Mouse (Mus musculus): ENCODE results near the gene Rnf151. TPM values are rescaled to one million over a fixed set of nuclear protein-coding genes. Genes with fewer than 3 reads are reported as not detected.
"Not testable (repeated sequence)": the region's sequence is repeated elsewhere in the genome, so short reads cannot be mapped to it uniquely, and the experiment has no call there.

Rnf151 gene
- total RNA-seq, 2 experiments from 2014 or later: not detected

DNA sequence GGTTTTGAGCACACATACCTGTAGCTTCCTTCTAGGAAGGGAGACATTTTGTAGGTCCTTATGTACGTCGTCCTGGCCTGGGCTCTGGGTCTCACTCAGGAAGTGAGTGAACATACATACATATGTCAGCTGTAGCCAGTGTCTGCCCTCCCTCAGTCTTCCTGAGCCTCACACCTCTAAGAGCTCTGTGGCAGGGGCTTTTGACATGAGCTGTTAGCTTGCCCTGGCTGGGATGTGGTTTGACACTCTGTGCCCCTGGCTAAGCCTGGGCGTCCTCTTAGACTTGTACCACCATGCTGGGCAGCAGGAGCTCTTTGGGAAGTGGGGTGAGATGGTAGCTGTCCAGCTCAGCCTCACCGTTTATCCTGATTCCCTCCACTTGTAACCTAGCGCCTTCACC is 46.5 kb downstream of the Rnf151 start:
- no peak for DNase-seq (ENCODE audit: extremely low spot score in 1 of 2, low spot score in 1 of 2)

DNA sequence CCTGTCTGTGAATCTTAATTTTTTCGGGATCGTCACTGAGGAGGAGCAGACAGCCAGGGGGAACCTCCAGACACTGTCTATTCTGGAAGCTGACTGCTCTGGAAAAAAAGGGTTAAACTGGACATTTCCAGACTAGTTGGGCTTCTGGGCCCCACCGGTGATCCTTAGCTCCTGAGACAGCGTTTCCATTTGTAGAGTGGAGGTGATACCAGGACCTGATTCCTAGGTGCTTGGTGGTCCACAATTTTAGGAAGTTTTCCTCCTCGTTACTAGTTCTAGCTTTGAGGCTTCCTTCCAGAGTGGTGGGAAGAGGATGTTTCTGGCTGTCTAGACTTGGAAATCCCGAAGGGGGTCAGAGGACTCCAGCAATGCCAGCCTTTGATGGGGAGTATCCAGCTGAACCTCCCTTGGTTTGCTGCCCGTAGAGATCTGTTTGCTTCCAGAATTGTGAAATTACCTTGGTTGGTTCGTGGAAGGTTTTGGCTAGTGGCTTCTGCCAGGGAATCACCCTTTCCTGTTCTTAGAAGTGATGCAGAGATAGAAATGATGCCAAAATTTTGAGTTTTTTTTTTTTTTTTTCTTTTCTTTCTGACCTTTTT is 47.5 kb downstream of the Rnf151 start:
- no peak for DNase-seq (ENCODE audit: extremely low spot score in 1 of 2, low spot score in 1 of 2)

DNA sequence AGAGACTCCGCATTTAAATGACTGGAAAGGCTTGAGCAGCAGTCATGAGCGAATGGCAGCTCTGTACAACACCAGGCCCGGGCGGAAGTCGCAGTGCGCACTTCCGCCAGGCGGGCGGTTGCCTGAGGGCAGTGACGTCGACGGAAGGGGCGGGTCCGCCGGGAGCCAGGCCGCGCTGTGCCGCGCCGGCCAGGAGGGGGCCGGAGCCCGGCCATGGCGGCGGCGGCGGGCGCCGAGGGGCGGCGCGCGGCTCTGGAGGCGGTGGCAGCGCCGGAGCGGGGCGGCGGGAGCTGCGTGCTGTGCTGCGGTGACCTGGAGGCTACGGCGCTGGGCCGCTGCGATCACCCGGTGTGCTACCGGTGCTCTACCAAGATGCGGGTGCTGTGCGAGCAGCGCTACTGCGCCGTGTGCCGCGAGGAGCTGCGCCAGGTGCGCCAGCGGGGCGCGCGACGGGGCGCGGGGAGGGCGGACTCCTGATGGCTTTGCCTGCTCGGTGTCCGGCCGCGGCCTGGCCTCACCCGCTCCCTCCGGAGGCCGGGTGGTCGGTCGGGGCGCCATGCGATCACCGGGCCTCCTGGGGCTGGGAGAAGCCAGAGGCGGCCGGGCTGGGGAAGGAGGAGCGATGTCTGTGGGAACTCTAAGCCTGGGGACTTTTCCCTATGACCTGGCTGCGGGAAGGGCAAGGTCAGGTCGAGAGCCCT is 48.2 kb downstream of the Rnf151 start, which contains the start of gene Zfp598:
Gene Zfp598 (plus strand): TSS at position 143 of the 701 bp plus-strand sequence.
- peak; percentile 87 to 88 for DNase-seq (ENCODE audit: extremely low spot score in 1 of 2, low spot score in 1 of 2)

DNA sequence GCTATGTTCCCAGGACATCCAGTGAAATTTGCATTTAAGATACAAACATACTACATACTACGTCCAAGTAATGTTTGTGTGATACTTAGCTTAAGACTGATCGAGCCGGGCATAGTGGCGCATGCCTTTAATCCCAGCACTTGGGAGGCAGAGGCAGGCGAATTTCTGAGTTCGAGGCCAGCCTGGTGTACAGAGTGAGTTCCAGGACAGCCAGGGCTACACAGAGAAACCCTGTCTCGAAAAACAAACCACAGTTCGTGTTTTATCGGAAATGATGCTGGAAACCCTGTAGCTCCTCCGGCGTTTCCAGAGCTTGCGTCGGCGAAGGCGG is 48.7 kb downstream of the Rnf151 start:
- DNase-seq (ENCODE audit: extremely low spot score in 1 of 2, low spot score in 1 of 2): not testable (repeated sequence)

DNA sequence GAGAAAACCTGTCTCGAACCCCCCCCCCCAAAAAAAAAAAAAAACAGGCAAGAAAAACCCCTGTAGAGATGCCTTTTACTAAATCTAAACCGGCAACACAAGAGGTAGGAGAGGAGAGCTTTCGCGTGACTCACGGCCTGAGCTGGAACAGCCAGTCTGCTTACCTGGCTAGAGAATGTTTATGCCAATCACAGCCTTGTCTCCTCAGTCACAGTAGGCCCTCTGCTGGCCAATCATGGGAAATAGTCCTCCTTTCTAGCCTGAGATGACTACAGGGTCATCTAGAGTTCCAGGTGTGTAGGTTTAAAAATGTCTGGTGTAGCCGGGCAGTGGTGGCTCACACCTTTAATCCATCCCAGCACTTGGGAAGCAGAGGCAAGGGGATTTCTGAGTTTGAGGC is 50.4 kb downstream of the Rnf151 start:
- DNase-seq (ENCODE audit: extremely low spot score in 1 of 2, low spot score in 1 of 2): peak in 1 of 2 experiments; percentile 51

DNA sequence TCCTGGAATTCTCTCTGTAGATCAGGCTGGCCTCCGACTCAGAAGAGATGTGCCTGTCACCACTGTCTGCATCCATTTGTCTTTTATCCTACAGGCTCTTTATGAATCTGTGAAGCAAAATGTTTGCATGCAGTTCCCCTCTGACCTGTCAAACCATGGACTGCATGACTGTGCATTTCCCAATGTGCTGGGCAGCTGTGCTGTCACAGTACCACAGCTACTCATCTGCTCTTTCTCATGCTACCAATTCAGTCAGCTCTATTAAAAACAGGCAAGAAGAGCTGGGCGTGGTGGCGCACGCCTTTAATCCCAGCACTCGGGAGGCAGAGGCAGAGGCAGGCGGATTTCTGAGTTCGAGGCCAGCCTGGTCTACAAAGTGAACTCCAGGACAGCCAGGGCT is 50.9 kb downstream of the Rnf151 start:
- DNase-seq (ENCODE audit: extremely low spot score in 1 of 2, low spot score in 1 of 2): not testable (repeated sequence)

Other genes starting within 250 kb of the Rnf151 start
- gene E4f1, start 247.8 kb downstream of the Rnf151 start, total RNA-seq (2021): 10 to 100 TPM; 25.4 to 36.0 TPM
- gene Pgp, start 247.7 kb downstream of the Rnf151 start, total RNA-seq (2021): 10 to 100 TPM; 61.5 to 74.6 TPM
- gene Bricd5, start 244.2 kb downstream of the Rnf151 start, total RNA-seq (2021): 1 to 10 TPM; 1.6 to 3.5 TPM
- 10 to 100 TPM; 38.1 to 40.1 TPM for gene Mlst8, start 239.0 kb downstream of the Rnf151 start, total RNA-seq (2021)
- gene Caskin1, start 229.5 kb downstream of the Rnf151 start, total RNA-seq (2021): 100 to 1,000 TPM; 143 to 165 TPM
- gene Traf7, start 190.1 kb downstream of the Rnf151 start, total RNA-seq (2021): 10 to 100 TPM; 69.9 to 88.9 TPM
- 10 to 100 TPM; 65.1 to 72.1 TPM for gene Rab26, start 183.9 kb downstream of the Rnf151 start, total RNA-seq (2021)
- gene Pkd1, start 168.2 kb downstream of the Rnf151 start, total RNA-seq (2021): 10 to 100 TPM; 68.9 to 89.9 TPM
- 100 to 1,000 TPM; 150 to 186 TPM for gene Tsc2, start 85.4 kb downstream of the Rnf151 start, total RNA-seq (2021)
- 1 to 10 TPM; 3.3 to 4.7 TPM for gene Nthl1, start 85.4 kb downstream of the Rnf151 start, total RNA-seq (2021)
- gene Slc9a3r2, start 67.7 kb downstream of the Rnf151 start, total RNA-seq (2021): 10 to 100 TPM; 45.1 to 50.0 TPM
- 1 to 10 TPM; 2.1 to 2.9 TPM for gene Npw, start 59.6 kb downstream of the Rnf151 start, total RNA-seq (2021)
- 10 to 100 TPM; 36.9 to 40.0 TPM for gene Zfp598, start 48.4 kb downstream of the Rnf151 start, total RNA-seq (2021)
- gene Syngr3, start 28.1 kb downstream of the Rnf151 start, total RNA-seq (2021): 100 to 1,000 TPM; 160 to 178 TPM
- gene Gfer, start 21.9 kb downstream of the Rnf151 start, total RNA-seq (2021): 10 to 100 TPM; 18.6 to 19.2 TPM
- gene Noxo1, start 21.8 kb downstream of the Rnf151 start, total RNA-seq (2021): 1 to 10 TPM; 2.7 to 3.0 TPM
- gene Tbl3, start 10.4 kb downstream of the Rnf151 start, total RNA-seq (2021): 10 to 100 TPM; 27.7 to 29.8 TPM
- gene Rps2, start 53 bp upstream of the Rnf151 start, total RNA-seq (2021): 100 to 1,000 TPM; 352 to 392 TPM
- 100 to 1,000 TPM; 201 to 234 TPM for gene Ndufb10, start 6.4 kb upstream of the Rnf151 start, total RNA-seq (2021)
- under 1 TPM in 1 of 2 experiments, not detected in 1; 0.20 TPM for gene Rpl3l, start 9.8 kb upstream of the Rnf151 start, total RNA-seq (2021)
- gene Msrb1, start 18.6 kb upstream of the Rnf151 start, total RNA-seq (2021): 10 to 100 TPM; 40.5 to 46.2 TPM
- under 1 TPM; 0.26 to 0.37 TPM for gene Hs3st6, start 34.9 kb upstream of the Rnf151 start, total RNA-seq (2021)
- not detected for gene Meiob, start 86.2 kb upstream of the Rnf151 start, total RNA-seq (2021)
- 100 to 1,000 TPM; 127 to 136 TPM for gene Hagh, start 122.1 kb upstream of the Rnf151 start, total RNA-seq (2021)
- 10 to 100 TPM; 19.8 to 20.6 TPM for gene Fahd1, start 132.3 kb upstream of the Rnf151 start, total RNA-seq (2021)
- gene Igfals, start 147.9 kb upstream of the Rnf151 start, total RNA-seq (2021): not detected
- 10 to 100 TPM; 33.5 to 38.1 TPM for gene Nubp2, start 168.3 kb upstream of the Rnf151 start, total RNA-seq (2021)
- 10 to 100 TPM; 41.5 to 48.9 TPM for gene Spsb3, start 168.6 kb upstream of the Rnf151 start, total RNA-seq (2021)
- gene Eme2, start 177.0 kb upstream of the Rnf151 start, total RNA-seq (2021): 10 to 100 TPM; 54.0 to 69.1 TPM
- 10 to 100 TPM; 74.3 to 78.9 TPM for gene Mrps34, start 177.1 kb upstream of the Rnf151 start, total RNA-seq (2021)
- gene Nme3, start 178.4 kb upstream of the Rnf151 start, total RNA-seq (2021): 10 to 100 TPM; 54.8 to 61.5 TPM
- gene Mapk8ip3, start 218.9 kb upstream of the Rnf151 start, total RNA-seq (2021): 100 to 1,000 TPM; 367 to 401 TPM
- gene Jpt2, start 242.6 kb upstream of the Rnf151 start, total RNA-seq (2021): 1 to 10 TPM; 5.5 to 5.6 TPM